Mouse (Mus musculus) left cerebral cortex, adult 2 months (tissue): ENCODE data around the gene 2210017I01Rik. TPM values are rescaled to one million over a fixed set of nuclear protein-coding genes. Genes with fewer than 3 reads are reported as not detected.
A peak's percentile ranks its signal among the peaks of the same experiment; 100 is the strongest.

Experiments
- DNase-seq, 2 experiments: peaks; one replicate each; pipeline ENCODE4 v3.0.0; 2021 to 2022; ENCODE audit warnings: low spot score in 2 of 2, mixed read lengths in 1 of 2; ENCODE audit errors: extremely low spot score in 1 of 2
- H3K27ac ChIP-seq: fragments of 200-600 bp; 2 replicates; pipeline ENCODE4 v1.8.1; 2022
- H3K4me3 ChIP-seq: fragments of 200-600 bp; 2 replicates; pipeline ENCODE4 v1.8.1; 2022
- CTCF ChIP-seq: fragments of 200-600 bp; IDR thresholded peaks from 2 replicates; pipeline ENCODE4 v1.8.1; 2022; ENCODE audit warnings: antibody characterized with exemption, mild to moderate bottlenecking, moderate library complexity
- intact Hi-C: fragments of 180-260 bp; cut with DNase I; formaldehyde crosslinking; loops from one replicate; pipeline ENCODE4 v1.15.1; 2025
- total RNA-seq, 2 experiments: library from RNA; stranded (reverse); gene quantifications; 2 replicates each; pipeline ENCODE4 v1.2.3; 2021

2210017I01Rik gene
- total RNA-seq, 2 experiments from 2014 or later: not detected

DNA sequence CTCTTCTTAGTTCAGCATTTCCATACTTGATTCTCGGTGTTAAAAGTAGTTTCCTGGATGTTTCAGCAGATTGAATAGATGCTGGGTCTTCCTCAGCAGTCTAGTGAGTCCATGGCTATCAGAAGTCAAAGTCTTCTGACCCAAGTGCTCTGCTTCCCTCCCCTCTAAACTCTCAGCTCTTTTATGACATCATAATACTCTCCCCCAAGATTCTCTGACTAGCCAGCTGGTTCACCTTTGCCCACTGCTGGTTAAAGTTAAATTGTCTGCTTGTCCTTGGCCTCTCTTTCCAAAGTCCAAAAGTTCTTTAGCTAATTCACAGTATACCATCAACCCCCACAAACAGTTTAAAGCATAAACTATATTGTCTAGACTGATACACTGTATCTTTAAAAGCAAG, 18.4 kb downstream of the 2210017I01Rik start, which contains the start of gene Smcp:
Smcp (minus strand) TSS at position 140 of the 400 bp plus-strand sequence.
- TF ChIP-seq CTCF: no peak
- no peak for DNase-seq
- H3K27ac ChIP-seq: no peak within 1 kb of the TSS
- no peak within 1 kb of the TSS for H3K4me3 ChIP-seq
- intact Hi-C loops: no loop called here

DNA sequence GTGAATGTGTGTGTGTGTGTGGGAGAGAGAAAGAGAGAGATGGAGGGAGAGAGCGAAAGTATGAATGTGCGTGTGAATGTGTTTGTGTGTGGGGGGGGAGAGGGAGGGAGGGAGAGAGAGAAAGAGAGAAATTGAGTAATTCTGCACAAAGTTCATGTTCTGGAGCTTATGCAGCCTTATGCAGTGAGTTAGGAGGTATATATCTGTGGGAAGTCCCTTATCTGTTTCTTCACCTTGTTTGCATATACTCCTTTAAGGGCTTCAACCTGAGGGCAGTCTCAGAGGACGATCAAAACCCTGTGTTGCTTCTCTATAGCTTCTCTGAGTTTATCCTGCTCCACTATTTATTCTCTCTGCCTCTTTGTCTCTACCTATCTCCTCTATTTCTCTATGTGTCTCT, 20.1 kb downstream of the 2210017I01Rik start:
- no peak overlapping the region for H3K27ac ChIP-seq
- H3K4me3 ChIP-seq: no peak overlapping the region
- TF ChIP-seq CTCF: no peak
- DNase-seq: no peak
- intact Hi-C loops: no loop called here

DNA sequence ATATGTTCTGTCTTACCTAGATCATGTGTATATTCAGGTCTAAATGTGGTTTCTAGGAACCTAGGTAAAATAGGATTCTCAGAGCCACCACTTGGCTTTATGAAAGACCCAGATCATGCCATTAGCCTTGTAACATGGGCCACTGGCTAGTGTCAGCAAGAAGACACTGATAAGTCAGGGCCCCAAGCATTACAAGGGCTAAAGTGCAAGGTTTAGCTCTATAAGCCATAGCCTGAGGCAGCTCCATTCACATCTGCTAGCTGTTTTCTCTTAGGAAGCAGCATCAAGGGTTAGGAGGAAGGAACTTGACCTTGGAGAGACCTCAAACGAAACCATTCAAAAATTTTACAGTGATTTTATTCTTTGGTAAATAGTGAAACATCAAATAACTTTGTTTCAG, 22.2 kb downstream of the 2210017I01Rik start:
- DNase-seq: no peak
- Histone ChIP-seq H3K4me3 (no peak overlapping the region), H3K27ac (no peak overlapping the region)
- TF ChIP-seq CTCF: no peak
- intact Hi-C loops: no loop called here

DNA sequence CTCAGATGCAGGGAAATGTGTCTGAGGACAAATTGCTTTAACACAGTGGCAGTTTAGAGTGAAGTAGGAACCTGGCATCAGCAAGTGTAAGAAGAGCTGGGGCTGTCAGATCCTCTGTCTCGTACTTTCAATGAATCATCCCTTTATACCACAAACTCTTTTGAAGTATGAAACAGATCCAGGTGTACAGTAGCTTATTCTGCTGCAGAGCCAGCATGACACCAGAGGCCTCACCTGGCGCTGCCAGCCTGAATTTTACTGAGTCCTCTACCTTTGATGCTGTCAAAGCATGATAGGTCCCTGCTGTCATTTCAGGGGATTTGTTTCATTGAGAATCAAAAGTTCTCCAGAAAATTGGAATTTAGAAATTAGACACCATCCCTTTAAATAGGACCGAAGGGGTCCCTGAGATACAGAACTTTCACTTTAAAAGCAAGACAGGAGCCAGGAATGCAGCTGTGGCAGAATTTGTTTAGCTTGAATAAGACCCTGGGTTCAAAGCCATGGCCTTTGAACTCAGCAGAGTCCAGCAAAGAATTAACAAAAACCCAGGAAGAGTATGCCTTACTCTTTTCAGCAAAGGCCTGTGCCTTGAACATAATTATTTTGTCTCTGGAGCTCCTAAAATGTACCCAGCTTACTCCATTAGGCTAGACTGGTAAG, 24.0 kb downstream of the 2210017I01Rik start:
- no peak overlapping the region for H3K27ac ChIP-seq
- intact Hi-C loops: no loop called here
- no peak for TF ChIP-seq CTCF
- no peak for DNase-seq
- no peak overlapping the region for H3K4me3 ChIP-seq

DNA sequence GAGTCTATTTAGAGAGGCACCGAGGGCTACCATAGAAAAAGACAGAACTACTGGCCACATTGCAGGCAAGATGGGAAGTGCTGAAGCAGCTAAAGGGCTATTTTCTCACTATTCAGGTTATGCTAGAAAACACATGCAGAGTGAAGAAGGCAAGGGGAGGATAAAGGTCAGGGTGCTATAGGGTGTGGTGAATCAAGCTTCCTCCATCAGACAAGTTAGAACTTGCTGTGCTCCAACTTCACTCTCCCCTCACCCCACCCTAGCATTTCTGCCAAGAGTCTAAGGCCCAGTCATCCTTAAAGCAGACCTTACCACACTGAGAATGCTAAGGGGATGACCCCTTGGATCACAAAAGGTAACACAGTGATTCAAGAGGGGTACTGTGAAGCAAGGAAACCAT, 27.8 kb downstream of the 2210017I01Rik start:
- Histone ChIP-seq H3K4me3 (no peak overlapping the region), H3K27ac (no peak overlapping the region)
- TF ChIP-seq CTCF: no peak
- no peak for DNase-seq
- intact Hi-C loops: no loop called here

DNA sequence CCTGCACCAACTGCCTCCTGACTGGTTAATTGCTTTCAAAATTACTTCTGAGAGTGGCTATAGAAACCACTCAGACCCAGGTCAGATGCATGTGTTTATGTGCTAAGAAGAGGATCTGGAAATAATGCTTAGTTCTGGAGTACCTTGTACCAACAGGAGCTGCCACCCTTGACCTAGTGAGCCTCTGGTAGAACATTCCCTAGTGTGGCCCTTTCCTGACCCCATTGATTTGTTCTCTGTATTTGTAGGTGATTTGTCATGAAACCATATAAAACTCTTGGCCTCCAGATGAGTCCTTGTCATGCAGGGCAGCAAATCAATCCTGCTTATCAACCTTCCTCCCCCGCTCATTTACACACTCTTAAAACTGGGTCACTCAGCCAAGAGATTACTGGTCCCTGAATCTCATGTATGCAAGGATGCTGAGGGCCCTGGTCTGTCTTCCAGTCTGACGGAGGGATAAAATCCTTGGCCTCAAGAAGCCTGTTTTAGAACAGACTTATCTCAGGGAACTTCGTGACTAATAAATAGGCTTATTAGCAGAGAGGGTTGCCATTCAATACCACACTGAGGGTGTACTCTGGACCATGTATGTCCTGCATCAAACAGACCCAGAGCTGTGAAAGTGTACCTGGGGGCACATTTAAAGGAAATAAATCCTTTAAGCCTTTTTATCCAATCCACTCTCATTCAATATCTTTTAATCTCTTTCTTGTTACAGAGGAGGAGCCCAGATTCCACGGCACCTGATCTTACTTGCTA, 28.5 kb downstream of the 2210017I01Rik start:
- H3K4me3 ChIP-seq: no peak overlapping the region
- no peak for DNase-seq
- intact Hi-C loops: no loop called here
- H3K27ac ChIP-seq: no peak overlapping the region
- TF ChIP-seq CTCF: no peak

DNA sequence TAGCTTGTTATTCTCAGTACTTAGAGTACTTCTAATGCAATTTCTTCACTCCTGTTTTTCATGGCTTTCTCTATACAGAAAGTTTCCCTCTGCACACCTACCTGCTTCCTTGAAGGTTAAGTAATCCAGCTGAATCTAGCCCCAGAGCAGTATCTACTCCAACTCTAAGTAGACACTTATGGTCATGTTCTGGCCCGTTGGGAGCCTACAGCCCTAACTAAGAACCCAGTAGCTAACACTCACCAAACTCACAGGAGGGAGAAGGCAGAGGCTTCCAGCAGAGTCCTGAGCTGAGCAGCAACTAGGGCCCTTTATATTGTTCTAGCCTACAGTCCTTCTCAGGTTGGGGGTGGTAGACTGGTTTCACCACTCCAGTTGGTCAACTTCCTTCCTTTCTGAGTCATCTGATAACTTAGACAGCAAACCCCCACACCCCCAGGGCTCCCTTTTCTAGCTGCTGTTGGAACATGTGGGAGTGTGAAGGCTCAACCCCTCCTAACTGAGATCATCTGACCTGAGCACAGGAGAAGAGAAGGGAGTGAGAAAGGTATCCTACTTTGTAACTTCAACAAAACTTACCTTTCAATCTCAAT, 33.7 kb downstream of the 2210017I01Rik start, which contains the start of gene Ivl:
Ivl (minus strand) TSS at position 287 of the 593 bp plus-strand sequence.
- H3K27ac ChIP-seq: no peak within 1 kb of the TSS
- no peak for DNase-seq
- H3K4me3 ChIP-seq: no peak within 1 kb of the TSS
- TF ChIP-seq CTCF: no peak
- intact Hi-C loops: no loop called here

DNA sequence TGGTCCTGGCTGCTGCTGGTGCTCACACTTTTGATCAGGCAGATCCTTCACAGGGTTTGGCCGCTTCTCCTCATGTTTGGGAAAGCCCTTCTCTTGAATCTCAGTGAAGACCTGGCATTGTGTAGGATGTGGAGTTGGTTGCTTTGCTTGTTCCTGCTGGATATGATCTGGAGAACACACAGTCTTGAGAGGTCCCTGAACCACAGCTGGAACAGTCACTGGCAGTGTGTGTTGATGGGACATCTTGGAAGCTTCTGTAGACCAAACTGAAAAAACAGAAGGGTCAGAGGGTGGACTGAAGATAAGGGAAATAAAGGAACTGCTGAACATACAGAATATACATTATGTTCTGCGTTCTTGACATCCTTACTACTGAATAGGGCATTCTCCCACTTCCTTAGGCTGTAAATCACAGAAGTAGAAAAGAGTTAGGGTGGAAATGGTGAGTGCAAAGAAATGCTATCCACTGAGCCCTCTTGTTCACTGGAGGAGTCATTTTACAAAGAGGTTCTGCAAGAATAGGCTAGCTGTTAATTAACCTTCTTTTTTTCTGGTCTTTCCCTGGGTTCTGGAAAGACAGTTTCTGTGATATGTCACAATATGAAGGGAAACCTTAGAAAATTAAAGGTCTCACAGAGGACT, 34.7 kb downstream of the 2210017I01Rik start:
- TF ChIP-seq CTCF: no peak
- no peak for DNase-seq
- intact Hi-C loops: no loop called here
- Histone ChIP-seq H3K4me3 (no peak overlapping the region), H3K27ac (no peak overlapping the region)

DNA sequence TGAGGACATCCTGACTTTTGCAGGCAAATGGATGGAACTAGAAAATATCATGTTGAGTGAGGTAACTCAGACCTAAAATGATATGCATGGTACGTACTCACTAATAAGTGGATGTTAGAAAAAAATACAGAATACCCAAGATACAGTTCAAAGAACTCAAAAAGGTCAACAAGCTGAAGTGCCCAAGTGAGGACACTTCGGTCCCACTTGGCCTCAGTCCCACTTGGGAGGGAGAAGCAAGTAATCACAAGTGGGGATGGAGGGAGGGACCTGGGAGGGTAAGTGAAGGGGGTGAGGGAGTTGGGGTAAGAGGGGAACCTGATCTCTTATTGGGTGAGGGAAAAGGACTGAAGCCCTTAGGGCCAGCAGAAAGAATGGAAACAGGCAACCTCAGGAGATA, 38.5 kb downstream of the 2210017I01Rik start:
- no peak overlapping the region for H3K27ac ChIP-seq
- H3K4me3 ChIP-seq: no peak overlapping the region
- no peak for DNase-seq
- TF ChIP-seq CTCF: no peak
- intact Hi-C loops: loop anchor here (10.0 kb wide), 1 partner anchor 336 kb away; no protein-coding TSS in a partner anchor

DNA sequence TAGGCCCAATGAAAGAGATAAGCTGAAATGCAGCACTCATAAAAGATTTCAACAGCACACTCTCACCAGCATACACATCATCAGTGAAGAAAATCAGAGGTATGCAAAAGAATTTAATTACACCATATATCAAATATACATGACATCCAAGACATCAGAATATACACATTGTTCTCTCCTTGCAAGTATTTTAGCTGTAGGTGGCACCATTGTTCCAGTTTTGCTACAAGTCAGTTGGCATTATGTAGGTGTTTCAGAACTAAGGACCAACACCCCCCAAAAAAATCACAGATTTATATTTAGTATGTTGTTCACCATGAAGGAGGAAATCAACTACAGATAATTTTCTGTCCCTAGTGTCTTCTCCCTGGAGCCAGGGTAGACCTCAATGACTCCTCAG, 41.9 kb downstream of the 2210017I01Rik start:
- TF ChIP-seq CTCF: peak; percentile 24
- H3K27ac ChIP-seq: no peak overlapping the region
- no peak overlapping the region for H3K4me3 ChIP-seq
- no peak for DNase-seq
- intact Hi-C loops: loop anchor here (10.0 kb wide), 1 partner anchor 339 kb away; no protein-coding TSS in a partner anchor

Other genes with a start within 250 kb of the 2210017I01Rik start
- gene Sprr2f, start 242.3 kb downstream of the 2210017I01Rik start, total RNA-seq: not detected
- gene Sprr2h, start 221.8 kb downstream of the 2210017I01Rik start, total RNA-seq: not detected
- gene Sprr2i, start 199.5 kb downstream of the 2210017I01Rik start, total RNA-seq: not detected
- not detected for gene Sprr2j-ps, start 189.4 kb downstream of the 2210017I01Rik start, total RNA-seq
- 1 to 10 TPM in 1 of 2 experiments, under 1 TPM in 1; 0.98 to 3.2 TPM for gene Gm9774, start 178.1 kb downstream of the 2210017I01Rik start, total RNA-seq
- gene Sprr2k, start 174.9 kb downstream of the 2210017I01Rik start, total RNA-seq: not detected
- not detected for gene Sprr1b, start 168.7 kb downstream of the 2210017I01Rik start, total RNA-seq
- gene Sprr3, start 148.8 kb downstream of the 2210017I01Rik start, total RNA-seq: not detected
- gene Sprr1a, start 121.6 kb downstream of the 2210017I01Rik start, total RNA-seq: not detected
- not detected for gene Sprr4, start 107.0 kb downstream of the 2210017I01Rik start, total RNA-seq
- not detected for gene 2310046K23Rik, start 73.0 kb downstream of the 2210017I01Rik start, total RNA-seq
- not detected for gene Ivl, start 33.8 kb downstream of the 2210017I01Rik start, total RNA-seq
- not detected for gene Smcp, start 18.5 kb downstream of the 2210017I01Rik start, total RNA-seq
- not detected for gene Lce6a, start 14.2 kb upstream of the 2210017I01Rik start, total RNA-seq
- not detected for gene Lce1a1, start 40.8 kb upstream of the 2210017I01Rik start, total RNA-seq
- gene Lce1b, start 49.4 kb upstream of the 2210017I01Rik start, total RNA-seq: not detected
- not detected for gene Lce1a2, start 62.8 kb upstream of the 2210017I01Rik start, total RNA-seq
- not detected for gene Lce1c, start 71.8 kb upstream of the 2210017I01Rik start, total RNA-seq
- gene Lce1d, start 79.7 kb upstream of the 2210017I01Rik start, total RNA-seq: not detected
- gene Lce1e, start 101.6 kb upstream of the 2210017I01Rik start, total RNA-seq: not detected
- gene Lce1f, start 112.9 kb upstream of the 2210017I01Rik start, total RNA-seq: not detected
- gene Gm38119, start 131.6 kb upstream of the 2210017I01Rik start, total RNA-seq: not detected
- not detected for gene Lce1g, start 144.8 kb upstream of the 2210017I01Rik start, total RNA-seq
- not detected for gene Lce1h, start 157.6 kb upstream of the 2210017I01Rik start, total RNA-seq
- gene Lce1i, start 171.4 kb upstream of the 2210017I01Rik start, total RNA-seq: not detected
- gene Lce1j, start 183.0 kb upstream of the 2210017I01Rik start, total RNA-seq: not detected
- not detected for gene Lce1k, start 200.4 kb upstream of the 2210017I01Rik start, total RNA-seq
- not detected for gene Kprp, start 219.8 kb upstream of the 2210017I01Rik start, total RNA-seq
- gene Lce1l, start 243.8 kb upstream of the 2210017I01Rik start, total RNA-seq: not detected